Mouse (Mus musculus): ENCODE measurements at regions not wholly inside any gene's neighbourhood (a gene's known extent, or its start where the extent isn't known, plus 50 kb on each side); places are given as distances from the start of the nearest gene placed in this dataset.

- no peak overlapping the region for H3K27ac ChIP-seq
- WGBS: 46% methylated on average over 3 of the region's 3 CpGs
- no peaks in the 10 kb centered on the region for H3K9me3 ChIP-seq (replicated peaks)
- H3K4me1 ChIP-seq: no peaks in the 10 kb centered on the region
- ATAC-seq (replicated peaks; ENCODE audit: low FRiP score): no peak
- H3K9ac ChIP-seq: no peak overlapping the region
- no peak overlapping the region for H3K4me3 ChIP-seq (replicated peaks)
- no peak overlapping the region for H3K4me2 ChIP-seq
- no peaks in the 10 kb centered on the region for H3K27me3 ChIP-seq
- H3K36me3 ChIP-seq: no peaks in the 10 kb centered on the region
These were observed 98.9 kb downstream of the Mab21l3 start for GRCm38 (mm10) chr3:101749841-101750240.

GRCm38 (mm10) chr3:101749031-101749632 is 99.6 kb downstream of the Mab21l3 start:
- Histone ChIP-seq H3K9me3 (replicated peaks) (no peaks in the 10 kb centered on the region), H3K36me3 (no peaks in the 10 kb centered on the region), H3K27me3 (no peaks in the 10 kb centered on the region), H3K4me3 (replicated peaks) (no peak overlapping the region), H3K4me2 (no peak overlapping the region), H3K27ac (no peak overlapping the region), H3K9ac (no peak overlapping the region), H3K4me1 (no peaks in the 10 kb centered on the region)
- ATAC-seq (replicated peaks; ENCODE audit: low FRiP score): no peak
- WGBS: 77% methylated on average over 3 of the region's 3 CpGs

GRCm38 (mm10) chr3:101748186-101748585 is 100.6 kb downstream of the Mab21l3 start:
- no peak overlapping the region for H3K4me2 ChIP-seq
- 63% methylated on average over 4 of the region's 4 CpGs for WGBS
- no peak overlapping the region for H3K27ac ChIP-seq
- ATAC-seq (replicated peaks; ENCODE audit: low FRiP score): no peak
- no peak overlapping the region for H3K4me3 ChIP-seq (replicated peaks)
- no peaks in the 10 kb centered on the region for H3K9me3 ChIP-seq (replicated peaks)
- H3K4me1 ChIP-seq: no peaks in the 10 kb centered on the region
- H3K9ac ChIP-seq: no peak overlapping the region
- H3K27me3 ChIP-seq: no peaks in the 10 kb centered on the region
- no peaks in the 10 kb centered on the region for H3K36me3 ChIP-seq

- Histone ChIP-seq H3K9ac (no peak overlapping the region), H3K4me1 (no peaks in the 10 kb centered on the region), H3K4me3 (replicated peaks) (no peak overlapping the region), H3K27ac (no peak overlapping the region), H3K9me3 (replicated peaks) (no peaks in the 10 kb centered on the region), H3K36me3 (no peaks in the 10 kb centered on the region), H3K27me3 (no peaks in the 10 kb centered on the region), H3K4me2 (no peak overlapping the region)
- ATAC-seq (replicated peaks; ENCODE audit: low FRiP score): no peak
- WGBS: 84% methylated on average over 4 of the region's 4 CpGs
These were observed 107.9 kb downstream of the Mab21l3 start for GRCm38 (mm10) chr3:101740906-101741305.

GRCm38 (mm10) chr3:101737197-101737596 is 111.6 kb downstream of the Mab21l3 start:
- Histone ChIP-seq H3K36me3 (no peaks in the 10 kb centered on the region), H3K9ac (no peak overlapping the region), H3K4me1 (no peaks in the 10 kb centered on the region), H3K27me3 (no peaks in the 10 kb centered on the region), H3K9me3 (replicated peaks) (peaks cover 5% of the 10 kb centered on the region), H3K27ac (no peak overlapping the region), H3K4me2 (no peak overlapping the region), H3K4me3 (replicated peaks) (no peak overlapping the region)
- ATAC-seq (replicated peaks; ENCODE audit: low FRiP score): no peak
- WGBS: 87% methylated on average over 6 of the region's 6 CpGs

- Histone ChIP-seq H3K4me1 (no peaks in the 10 kb centered on the region), H3K9ac (no peak overlapping the region), H3K27me3 (no peaks in the 10 kb centered on the region), H3K36me3 (no peaks in the 10 kb centered on the region), H3K27ac (no peak overlapping the region), H3K4me3 (replicated peaks) (no peak overlapping the region), H3K4me2 (no peak overlapping the region), H3K9me3 (replicated peaks) (peaks cover 5% of the 10 kb centered on the region)
- 86% methylated on average over 3 of the region's 3 CpGs for WGBS
- no peak for ATAC-seq (replicated peaks; ENCODE audit: low FRiP score)
These were observed 119.7 kb downstream of the Mab21l3 start for GRCm38 (mm10) chr3:101729044-101729443.

- Histone ChIP-seq H3K4me2 (no peak overlapping the region), H3K27ac (no peak overlapping the region), H3K9me3 (replicated peaks) (no peaks in the 10 kb centered on the region), H3K4me1 (0 out of 2 replicates have a peak, but pooled peaks cover 4% of the 10 kb centered on the region), H3K4me3 (replicated peaks) (no peak overlapping the region), H3K27me3 (no peaks in the 10 kb centered on the region), H3K9ac (no peak overlapping the region), H3K36me3 (no peaks in the 10 kb centered on the region)
- no peak for ATAC-seq (replicated peaks; ENCODE audit: low FRiP score)
- 51% methylated on average over 6 of the region's 6 CpGs for WGBS
These were observed 118.4 kb upstream of the Atp1a1 start for GRCm38 (mm10) chr3:101722926-101723325.

GRCm38 (mm10) chr3:101722001-101722400 is 117.5 kb upstream of the Atp1a1 start:
- 0 out of 2 replicates have a peak, but pooled peaks cover 2% of the 10 kb centered on the region for H3K27me3 ChIP-seq
- 92% methylated on average over 4 of the region's 4 CpGs for WGBS
- H3K4me3 ChIP-seq (replicated peaks): no peak overlapping the region
- H3K4me1 ChIP-seq: 0 out of 2 replicates have a peak, but pooled peaks cover 4% of the 10 kb centered on the region
- H3K9me3 ChIP-seq (replicated peaks): no peaks in the 10 kb centered on the region
- ATAC-seq (replicated peaks; ENCODE audit: low FRiP score): no peak
- H3K9ac ChIP-seq: no peak overlapping the region
- H3K27ac ChIP-seq: no peak overlapping the region
- no peaks in the 10 kb centered on the region for H3K36me3 ChIP-seq
- no peak overlapping the region for H3K4me2 ChIP-seq

GRCm38 (mm10) chr3:101715416-101715815 is 110.9 kb upstream of the Atp1a1 start:
- no peaks in the 10 kb centered on the region for H3K36me3 ChIP-seq
- ATAC-seq (replicated peaks; ENCODE audit: low FRiP score): no peak
- 0 out of 2 replicates have a peak, but pooled peaks cover 4% of the 10 kb centered on the region for H3K27me3 ChIP-seq
- H3K9ac ChIP-seq: no peak overlapping the region
- H3K4me3 ChIP-seq (replicated peaks): no peak overlapping the region
- H3K27ac ChIP-seq: no peak overlapping the region
- H3K4me2 ChIP-seq: no peak overlapping the region
- no peaks in the 10 kb centered on the region for H3K9me3 ChIP-seq (replicated peaks)
- peaks cover 35% of the 10 kb centered on the region for H3K4me1 ChIP-seq

GRCm38 (mm10) chr3:101714810-101715209 is 110.3 kb upstream of the Atp1a1 start:
- Histone ChIP-seq H3K4me3 (replicated peaks) (no peak overlapping the region), H3K27ac (no peak overlapping the region), H3K27me3 (0 out of 2 replicates have a peak, but pooled peaks cover 4% of the 10 kb centered on the region), H3K9me3 (replicated peaks) (no peaks in the 10 kb centered on the region), H3K36me3 (no peaks in the 10 kb centered on the region), H3K9ac (no peak overlapping the region), H3K4me2 (no peak overlapping the region), H3K4me1 (peaks cover 35% of the 10 kb centered on the region)
- 77% methylated on average over 5 of the region's 5 CpGs for WGBS
- ATAC-seq (replicated peaks; ENCODE audit: low FRiP score): no peak

GRCm38 (mm10) chr3:101713669-101714068 is 109.2 kb upstream of the Atp1a1 start:
- H3K4me1 ChIP-seq: peaks cover 39% of the 10 kb centered on the region
- 0 out of 2 replicates have a peak, but pooled peaks cover 4% of the 10 kb centered on the region for H3K27me3 ChIP-seq
- no peak overlapping the region for H3K9ac ChIP-seq
- H3K4me2 ChIP-seq: peak overlapping the region; percentile 47
- WGBS: 61% methylated on average over 11 of the region's 11 CpGs
- no peak overlapping the region for H3K4me3 ChIP-seq (replicated peaks)
- H3K9me3 ChIP-seq (replicated peaks): no peaks in the 10 kb centered on the region
- H3K27ac ChIP-seq: peak overlapping the region; percentile 84
- no peaks in the 10 kb centered on the region for H3K36me3 ChIP-seq
- ATAC-seq (replicated peaks; ENCODE audit: low FRiP score): no peak

GRCm38 (mm10) chr3:101713138-101713638 is 108.7 kb upstream of the Atp1a1 start:
- peaks cover 39% of the 10 kb centered on the region for H3K4me1 ChIP-seq
- H3K27me3 ChIP-seq: 0 out of 2 replicates have a peak, but pooled peaks cover 4% of the 10 kb centered on the region
- no peaks in the 10 kb centered on the region for H3K36me3 ChIP-seq
- 22% methylated on average over 11 of the region's 11 CpGs for WGBS
- ATAC-seq (replicated peaks; ENCODE audit: low FRiP score): 0 out of 2 replicates have a peak, but pooled peaks have one; percentile 26
- no peaks in the 10 kb centered on the region for H3K9me3 ChIP-seq (replicated peaks)
- peak overlapping the region; percentile 47 for H3K4me2 ChIP-seq
- no peak overlapping the region for H3K9ac ChIP-seq
- H3K27ac ChIP-seq: peak overlapping the region; percentile 84
- H3K4me3 ChIP-seq (replicated peaks): no peak overlapping the region

GRCm38 (mm10) chr3:101712666-101713065 is 108.2 kb upstream of the Atp1a1 start:
- Histone ChIP-seq H3K4me2 (peak overlapping the region; percentile 47), H3K4me3 (replicated peaks) (no peak overlapping the region), H3K4me1 (peaks cover 39% of the 10 kb centered on the region), H3K9me3 (replicated peaks) (no peaks in the 10 kb centered on the region), H3K9ac (no peak overlapping the region), H3K27ac (peak overlapping the region; percentile 84), H3K27me3 (0 out of 2 replicates have a peak, but pooled peaks cover 4% of the 10 kb centered on the region), H3K36me3 (no peaks in the 10 kb centered on the region)
- WGBS: 62% methylated on average over 14 of the region's 14 CpGs
- no peak for ATAC-seq (replicated peaks; ENCODE audit: low FRiP score)

All from kidney, embryonic 15.5 days (tissue).